Mouse (Mus musculus) liver, embryonic 15.5 days (tissue): Measurements from ENCODE around the gene Creg2. TPM values are rescaled to one million over a fixed set of nuclear protein-coding genes. Genes with fewer than 3 reads are reported as not detected.

Source experiments
- ATAC-seq: fragments of 200-750 bp; cut with Nextera tagmentation; 2 replicates; pipeline ENCODE4 v1.8.0; 2017; ENCODE audit warnings: moderate number of reproducible peaks, mild to moderate bottlenecking, moderate library complexity; ENCODE audit not compliant: insufficient read depth
- H3K27ac ChIP-seq: fragments of 300-500 bp; sonication (generic); replicated peaks from 2 replicates; pipeline ENCODE4 v1.5.1; 2015; ENCODE audit warnings: mild to moderate bottlenecking, inconsistent platforms
- H3K27me3 ChIP-seq: fragments of 300-500 bp; sonication (generic); 2 replicates; pipeline ENCODE4 v1.6.1; 2015; ENCODE audit warnings: mild to moderate bottlenecking, inconsistent platforms
- H3K36me3 ChIP-seq: fragments of 300-500 bp; sonication (generic); replicated peaks from 2 replicates; pipeline ENCODE4 v1.6.1; 2015; ENCODE audit warnings: moderate library complexity, mild to moderate bottlenecking, inconsistent platforms
- H3K4me1 ChIP-seq: fragments of 300-500 bp; sonication (generic); replicated peaks from 2 replicates; pipeline ENCODE4 v1.6.1; 2015; ENCODE audit warnings: inconsistent platforms
- H3K4me2 ChIP-seq: fragments of 300-500 bp; sonication (generic); 2 replicates; pipeline ENCODE4 v1.6.1; 2015; ENCODE audit warnings: moderate library complexity, mild to moderate bottlenecking, inconsistent platforms
- H3K4me3 ChIP-seq: fragments of 300-500 bp; sonication (generic); replicated peaks from 2 replicates; pipeline ENCODE4 v1.5.1; 2015; ENCODE audit warnings: mild to moderate bottlenecking, inconsistent platforms
- H3K9ac ChIP-seq: fragments of 300-500 bp; sonication (generic); 2 replicates; pipeline ENCODE4 v1.6.1; 2015; ENCODE audit warnings: moderate library complexity, mild to moderate bottlenecking, inconsistent platforms
- H3K9me3 ChIP-seq: fragments of 300-500 bp; sonication (generic); replicated peaks from 2 replicates; pipeline ENCODE4 v1.6.1; 2016; ENCODE audit warnings: inconsistent platforms
- WGBS: fragments of 180-500 bp; shearing (Covaris S2); methylation state at CpG from one replicate; pipeline ENCODE4 v1.1.7; 2015; ENCODE audit warnings: mixed read lengths; ENCODE audit not compliant: insufficient replicate concordance; 5-methylcytosine and 5-hydroxymethylcytosine counted together
- polyA plus RNA-seq: library from polyadenylated mRNA; unstranded; fragments of >200 nt; fragmentation: Nextera tagmentation; extraction: Ambion mirVana; gene quantifications from 2 replicates; pipeline ENCODE4 v1.2.1, GENCODE M21; 2015

The Creg2 gene
- polyA plus RNA-seq, 1 experiment from 2014 or later = not detected

GRCm38 (mm10) chr1:39650435-39651240, 636 bp downstream of the Creg2 start:
- Histone ChIP-seq H3K9ac (no peak overlapping the region), H3K4me2 (peak overlapping the region; percentile 68), H3K4me3 (peak overlapping the region; percentile 45), H3K36me3 (no peaks in the 10 kb centered on the region), H3K27me3 (peaks cover 61% of the 10 kb centered on the region), H3K4me1 (no peaks in the 10 kb centered on the region; the same call in 1 of the 2 replicates), H3K9me3 (no peaks in the 10 kb centered on the region), H3K27ac (no peak overlapping the region)
- 2% methylated on average over 73 of the region's 73 CpGs for WGBS
- no peak for ATAC-seq

DNA sequence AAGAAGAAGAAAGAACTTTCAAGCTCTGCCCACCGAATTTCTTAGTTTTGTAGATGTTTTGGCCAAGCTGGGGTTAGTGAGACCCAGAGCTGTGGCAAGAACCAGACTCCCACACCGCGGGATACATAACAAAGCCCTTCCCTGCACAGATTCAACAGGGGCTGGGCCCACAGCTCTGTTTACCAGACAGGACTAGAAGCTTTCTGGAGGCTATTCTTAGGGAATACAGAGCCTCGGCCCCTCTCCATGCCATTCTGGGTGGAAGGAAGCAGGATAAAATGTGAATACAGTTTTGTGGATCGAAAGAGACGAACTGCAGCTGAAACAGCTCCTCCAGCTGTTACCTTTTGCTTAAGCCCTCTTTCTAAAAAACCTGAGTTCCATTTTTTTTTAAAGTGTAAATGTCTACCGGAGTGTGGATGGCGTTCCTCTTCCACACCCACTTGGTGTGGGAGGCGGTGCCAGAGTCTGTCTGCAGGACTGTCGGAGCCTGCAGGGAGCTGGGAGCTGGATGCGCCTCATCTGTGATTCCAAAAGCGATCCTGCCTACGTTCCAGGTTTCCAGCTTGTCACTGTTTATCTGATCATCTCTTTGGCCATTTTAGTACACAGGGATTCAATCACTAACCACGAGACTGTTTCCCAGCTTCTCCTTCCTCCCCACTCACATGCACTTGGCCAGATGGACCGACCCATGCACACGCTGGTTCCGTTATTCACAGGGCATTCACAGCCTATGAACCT, 1.4 kb downstream of the Creg2 start:
- peaks cover 2% of the 10 kb centered on the region; the same call in 1 of the 2 replicates for H3K4me1 ChIP-seq
- no peak overlapping the region for H3K9ac ChIP-seq
- no peaks in the 10 kb centered on the region for H3K9me3 ChIP-seq
- H3K27me3 ChIP-seq = peaks cover 61% of the 10 kb centered on the region
- H3K4me3 ChIP-seq = peak overlapping the region; percentile 45
- no peaks in the 10 kb centered on the region for H3K36me3 ChIP-seq
- H3K27ac ChIP-seq = no peak overlapping the region
- WGBS = 21% methylated on average over 17 of the region's 17 CpGs
- no peak for ATAC-seq
- H3K4me2 ChIP-seq = peak overlapping the region; percentile 68

GRCm38 (mm10) chr1:39648584-39648983, 2.7 kb downstream of the Creg2 start:
- peaks cover 7% of the 10 kb centered on the region; the same call in 1 of the 2 replicates for H3K4me1 ChIP-seq
- no peak overlapping the region for H3K4me3 ChIP-seq
- H3K4me2 ChIP-seq = no peak overlapping the region
- H3K9me3 ChIP-seq = no peaks in the 10 kb centered on the region
- no peak overlapping the region for H3K27ac ChIP-seq
- no peak for ATAC-seq
- no peak overlapping the region for H3K9ac ChIP-seq
- 65% methylated on average over 7 of the region's 7 CpGs for WGBS
- H3K36me3 ChIP-seq = no peaks in the 10 kb centered on the region
- H3K27me3 ChIP-seq = peaks cover 61% of the 10 kb centered on the region

DNA sequence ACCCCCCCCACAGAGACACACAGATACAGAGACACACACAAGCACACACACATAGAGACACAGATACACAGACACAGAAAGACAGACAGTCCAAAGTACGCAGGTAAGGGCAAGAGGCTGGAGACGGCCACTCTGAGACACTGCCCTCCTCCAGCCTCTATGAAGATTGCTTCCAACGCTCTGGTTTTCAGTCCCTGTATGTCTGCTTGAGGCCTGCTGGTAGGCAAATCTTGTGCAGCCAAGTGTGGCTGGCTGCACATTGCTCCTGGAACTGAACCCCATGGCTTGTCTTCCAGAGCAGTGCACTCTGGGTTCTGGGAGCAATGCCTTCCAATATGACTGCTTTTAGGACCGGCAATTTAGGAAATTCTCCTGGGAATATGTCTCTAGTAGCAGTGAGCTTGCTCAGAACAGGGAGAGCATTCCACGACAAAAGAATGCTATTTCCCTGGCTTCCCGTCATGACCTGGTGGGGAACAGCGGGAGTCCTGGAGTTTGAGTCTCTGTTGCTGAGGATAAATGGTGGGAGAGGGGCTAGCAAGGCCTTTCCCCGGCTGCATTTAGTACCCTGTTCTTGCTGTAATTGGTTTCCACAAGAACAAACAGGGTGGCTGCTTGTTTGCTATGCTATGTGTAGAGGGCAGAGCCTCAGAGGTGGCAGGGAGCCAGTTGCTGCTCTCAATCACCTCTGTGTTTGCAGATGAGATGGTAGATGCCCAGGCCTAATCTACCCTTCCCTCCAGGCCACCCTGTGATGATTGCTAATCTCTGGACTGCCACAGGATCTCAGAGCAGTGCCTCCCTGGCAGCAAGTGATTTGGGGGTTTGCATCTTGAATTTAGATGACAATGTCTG, 5.1 kb downstream of the Creg2 start:
- H3K4me1 ChIP-seq = peaks cover 7% of the 10 kb centered on the region; the same call in 1 of the 2 replicates
- H3K4me2 ChIP-seq = no peak overlapping the region
- H3K9me3 ChIP-seq = no peaks in the 10 kb centered on the region
- no peak overlapping the region for H3K4me3 ChIP-seq
- peaks cover 38% of the 10 kb centered on the region for H3K27me3 ChIP-seq
- H3K36me3 ChIP-seq = no peaks in the 10 kb centered on the region
- no peak overlapping the region for H3K9ac ChIP-seq
- no peak for ATAC-seq
- WGBS = 59% methylated on average over 8 of the region's 8 CpGs
- no peak overlapping the region for H3K27ac ChIP-seq

DNA sequence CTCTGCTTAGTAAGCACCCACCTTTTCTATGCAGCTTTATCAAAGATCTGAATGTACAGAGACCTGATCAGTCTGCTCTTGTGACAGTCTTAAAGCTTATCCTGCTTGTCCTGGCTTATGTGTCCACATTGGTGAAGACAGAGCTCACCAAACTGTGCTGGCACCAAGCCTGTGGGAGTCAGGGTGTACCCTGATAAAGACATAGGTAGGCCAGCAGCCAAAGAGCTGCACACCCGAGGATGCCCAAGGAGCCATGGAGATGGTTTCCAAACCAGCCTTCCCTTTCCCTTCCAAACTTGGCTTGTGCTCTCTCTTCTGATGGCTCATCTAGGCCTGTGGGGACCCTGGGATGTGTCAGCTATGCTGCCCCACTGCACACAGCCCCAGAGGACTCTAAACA, 6.9 kb downstream of the Creg2 start:
- ATAC-seq = no peak
- H3K27ac ChIP-seq = no peak overlapping the region

GRCm38 (mm10) chr1:39641667-39642066, 9.6 kb downstream of the Creg2 start:
- no peaks in the 10 kb centered on the region for H3K36me3 ChIP-seq
- no peak overlapping the region for H3K4me2 ChIP-seq
- no peak overlapping the region for H3K4me3 ChIP-seq
- ATAC-seq = no peak
- no peak overlapping the region for H3K27ac ChIP-seq
- 63% methylated on average over 7 of the region's 7 CpGs for WGBS
- H3K27me3 ChIP-seq = peaks cover 5% of the 10 kb centered on the region; the same call in 1 of the 2 replicates
- no peak overlapping the region for H3K9ac ChIP-seq
- H3K4me1 ChIP-seq = 0 out of 2 replicates have a peak, but pooled peaks cover 8% of the 10 kb centered on the region
- H3K9me3 ChIP-seq = no peaks in the 10 kb centered on the region

More for the DNA sequence above, 6.9 kb downstream of the Creg2 start:
- Histone ChIP-seq H3K4me3 (no peak overlapping the region), H3K4me2 (no peak overlapping the region), H3K4me1 (0 out of 2 replicates have a peak, but pooled peaks cover 7% of the 10 kb centered on the region), H3K9me3 (no peaks in the 10 kb centered on the region), H3K9ac (no peak overlapping the region), H3K27me3 (peaks cover 20% of the 10 kb centered on the region), H3K36me3 (no peaks in the 10 kb centered on the region)
- WGBS = 33% methylated on average over 1 of the region's 1 CpGs

DNA sequence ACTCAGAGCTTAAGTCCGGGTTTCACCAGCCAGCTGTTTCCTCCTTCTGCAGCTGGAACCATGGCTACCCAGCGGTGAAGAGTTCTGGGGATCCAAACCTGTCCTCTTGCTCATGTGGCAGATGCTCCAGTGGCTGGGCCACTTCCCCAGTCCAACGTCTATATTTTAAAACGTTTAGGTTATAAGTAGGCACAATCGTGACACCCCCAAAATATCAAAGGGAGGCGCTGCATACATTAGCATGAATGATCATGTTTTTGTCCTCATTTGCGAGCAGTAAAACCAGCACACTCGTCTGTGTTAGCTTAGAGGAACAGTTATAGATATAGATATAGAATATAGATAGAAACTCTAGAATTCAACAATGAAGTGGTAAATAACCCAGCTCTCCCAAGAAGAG, 14.1 kb downstream of the Creg2 start:
- no peak for ATAC-seq
- H3K9me3 ChIP-seq = no peaks in the 10 kb centered on the region
- H3K4me3 ChIP-seq = no peak overlapping the region
- 0 out of 2 replicates have a peak, but pooled peaks cover 6% of the 10 kb centered on the region for H3K4me1 ChIP-seq
- WGBS = 40% methylated on average over 8 of the region's 8 CpGs
- H3K9ac ChIP-seq = no peak overlapping the region
- H3K4me2 ChIP-seq = no peak overlapping the region
- no peak overlapping the region for H3K27ac ChIP-seq
- H3K27me3 ChIP-seq = peaks cover 8% of the 10 kb centered on the region; the same call in 1 of the 2 replicates
- H3K36me3 ChIP-seq = no peaks in the 10 kb centered on the region

DNA sequence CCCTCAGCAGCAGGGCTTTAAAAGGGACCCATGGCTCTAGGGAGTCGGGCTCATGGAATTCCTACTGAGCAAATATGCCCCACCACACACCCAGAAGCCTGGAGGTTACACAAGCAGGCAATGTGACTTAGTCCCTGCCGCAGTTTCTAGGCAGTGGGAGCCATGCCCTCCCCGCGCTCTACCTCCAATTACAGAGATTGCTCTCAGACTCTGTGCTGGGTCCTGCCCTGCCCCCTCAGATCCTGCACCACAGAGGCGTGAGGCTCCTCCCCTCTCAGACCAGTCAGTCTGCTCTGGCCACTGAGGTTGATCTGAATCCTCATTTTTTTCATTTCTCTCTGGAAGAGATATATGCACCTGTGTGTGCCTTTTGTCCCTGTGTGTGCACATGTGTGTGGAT, 14.6 kb downstream of the Creg2 start:
- 5% methylated on average over 5 of the region's 5 CpGs for WGBS
- H3K9ac ChIP-seq = no peak overlapping the region
- H3K4me2 ChIP-seq = no peak overlapping the region
- no peaks in the 10 kb centered on the region for H3K9me3 ChIP-seq
- no peak; the same call in 1 of the 2 replicates for ATAC-seq
- peaks cover 8% of the 10 kb centered on the region; the same call in 1 of the 2 replicates for H3K27me3 ChIP-seq
- H3K4me1 ChIP-seq = 0 out of 2 replicates have a peak, but pooled peaks cover 6% of the 10 kb centered on the region
- no peak overlapping the region for H3K27ac ChIP-seq
- H3K36me3 ChIP-seq = no peaks in the 10 kb centered on the region
- H3K4me3 ChIP-seq = no peak overlapping the region

DNA sequence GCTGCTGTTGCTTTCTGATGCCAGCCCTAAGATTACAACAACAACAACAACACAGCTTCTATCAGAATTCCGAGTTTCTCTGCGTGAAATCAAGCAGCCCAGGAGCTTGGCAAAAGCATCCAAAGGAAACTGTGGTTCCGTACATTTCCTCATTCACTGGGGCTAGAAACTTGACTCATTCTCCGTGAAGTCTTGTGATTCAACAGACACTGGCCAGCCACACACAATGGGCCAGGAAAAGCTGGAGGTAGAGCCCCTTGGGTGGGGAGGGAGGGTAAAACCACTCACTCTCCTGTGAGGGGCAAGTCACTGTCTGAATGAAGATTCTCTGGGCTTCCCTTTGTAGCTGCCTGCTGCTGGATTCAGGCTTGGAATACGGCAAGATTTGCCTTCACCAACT, 15.1 kb downstream of the Creg2 start:
- Histone ChIP-seq H3K4me3 (no peak overlapping the region), H3K9me3 (no peaks in the 10 kb centered on the region), H3K27ac (no peak overlapping the region), H3K27me3 (peaks cover 8% of the 10 kb centered on the region; the same call in 1 of the 2 replicates), H3K9ac (no peak overlapping the region), H3K4me1 (0 out of 2 replicates have a peak, but pooled peaks cover 6% of the 10 kb centered on the region), H3K4me2 (no peak overlapping the region), H3K36me3 (no peaks in the 10 kb centered on the region)
- ATAC-seq = no peak
- WGBS = 14% methylated on average over 5 of the region's 5 CpGs

GRCm38 (mm10) chr1:39628606-39629005, 22.7 kb downstream of the Creg2 start:
- ATAC-seq = no peak
- no peaks in the 10 kb centered on the region for H3K4me1 ChIP-seq
- H3K36me3 ChIP-seq = no peaks in the 10 kb centered on the region
- WGBS = 63% methylated on average over 9 of the region's 9 CpGs
- H3K4me2 ChIP-seq = no peak overlapping the region
- H3K27me3 ChIP-seq = no peaks in the 10 kb centered on the region
- no peak overlapping the region for H3K4me3 ChIP-seq
- no peak overlapping the region for H3K27ac ChIP-seq
- H3K9me3 ChIP-seq = no peaks in the 10 kb centered on the region
- no peak overlapping the region for H3K9ac ChIP-seq
